Mouse (Mus musculus): ENCODE results near the gene Slco1a6. TPM values are rescaled to one million over a fixed set of nuclear protein-coding genes. Genes with fewer than 3 reads are reported as not detected.
"Not testable (repeated sequence)": the region's sequence is repeated elsewhere in the genome, so short reads cannot be mapped to it uniquely, and the experiment has no call there.

Gene Slco1a6
- total RNA-seq (2021): under 1 TPM in 1 of 2 experiments, not detected in 1; 0.67 TPM

DNA sequence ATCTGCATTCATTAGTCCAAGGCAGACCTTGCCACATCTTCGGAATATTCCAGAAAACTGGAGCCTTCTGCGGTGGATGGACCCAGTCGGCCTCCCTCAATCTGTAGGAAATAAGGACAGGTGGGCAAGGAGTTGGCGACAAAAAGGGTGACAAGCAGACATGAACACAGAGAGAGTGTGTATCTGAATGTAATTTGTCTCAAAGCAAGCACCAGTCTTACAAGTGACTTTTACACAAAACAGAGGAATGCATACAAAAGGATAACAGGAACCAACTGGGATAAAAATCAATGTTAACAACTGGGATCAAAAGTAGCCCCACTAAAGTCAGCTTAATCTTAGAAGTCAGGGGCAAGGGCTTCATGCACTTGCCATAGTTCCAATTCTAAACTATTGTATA, at the start of gene Slco1a6:
Gene Slco1a6 (minus strand): TSS at position 101 of the 400 bp plus-strand sequence.
- intact Hi-C loops (cut with DNase I): no loop called here
- DNase-seq: no peak

DNA sequence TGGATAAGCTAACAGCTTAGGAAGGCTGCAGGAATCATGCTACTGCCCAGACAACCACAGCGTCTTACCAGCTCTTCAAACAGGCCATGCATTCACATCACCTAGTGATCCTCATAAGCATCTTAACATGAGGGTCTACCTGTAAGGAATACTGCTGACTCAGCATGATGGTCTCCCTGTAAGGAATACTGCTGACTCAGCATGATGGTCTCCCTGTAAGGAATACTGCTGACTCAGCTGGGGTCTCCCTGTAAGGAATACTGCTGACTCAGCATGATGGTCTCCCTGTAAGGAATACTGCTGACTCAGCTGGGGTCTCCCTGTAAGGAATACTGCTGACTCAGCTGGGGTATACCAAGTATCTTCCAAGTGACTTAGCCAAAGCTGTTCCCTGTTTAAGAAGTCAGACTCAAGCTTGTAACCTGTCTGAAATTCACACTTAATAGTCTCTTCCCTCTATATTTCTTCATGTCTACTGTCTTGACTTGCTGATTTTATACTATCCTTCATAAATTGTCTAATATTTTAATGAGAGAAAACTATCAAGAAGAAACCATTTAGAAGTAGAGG, 42.5 kb upstream of the Slco1a6 start:
- intact Hi-C loops (cut with DNase I); DNase-seq: not testable (repeated sequence)

DNA sequence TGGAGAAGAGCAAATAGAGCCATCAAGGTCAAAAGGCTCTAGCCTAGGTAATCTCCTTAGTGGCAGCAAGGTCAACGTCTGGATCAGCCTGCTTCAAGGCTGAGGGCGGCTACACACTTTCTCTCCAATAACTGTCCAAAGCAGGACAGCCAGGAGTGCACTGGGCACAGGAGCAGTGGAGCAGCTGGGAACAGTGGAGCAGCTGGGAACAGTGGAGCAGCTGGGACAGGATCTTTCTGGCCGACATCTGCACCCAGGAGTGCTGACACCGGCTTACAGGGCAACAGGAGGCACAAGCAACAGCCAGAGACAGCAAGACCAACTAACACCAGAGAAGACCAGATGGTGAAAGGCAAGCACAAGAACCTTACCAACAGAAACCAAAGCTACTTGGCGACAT, 36.7 kb upstream of the Slco1a6 start:
- intact Hi-C loops (cut with DNase I): no loop called here

DNA sequence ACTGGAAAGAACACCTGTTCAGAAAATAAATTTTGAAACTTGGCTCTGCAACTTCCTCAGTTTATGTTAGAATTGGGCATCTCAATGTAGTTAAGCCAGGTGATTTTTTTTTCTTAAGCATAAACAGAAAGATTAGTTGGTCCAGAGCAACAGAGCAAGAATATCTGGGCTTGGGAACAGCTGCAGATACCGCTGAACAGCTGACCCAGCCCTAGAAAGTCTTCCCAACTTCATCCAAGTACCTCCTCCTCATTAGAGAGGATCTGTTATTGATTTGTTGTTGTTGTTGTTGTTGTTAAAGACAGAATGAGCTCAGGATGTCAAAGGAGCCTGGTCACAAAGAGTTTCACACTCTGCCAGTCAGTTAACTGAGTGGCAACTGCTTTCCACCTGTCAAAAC, 31.1 kb upstream of the Slco1a6 start:
- intact Hi-C loops (cut with DNase I): no loop called here
- no peak for DNase-seq

More for the DNA sequence above, 36.7 kb upstream of the Slco1a6 start:
- no peak for DNase-seq

DNA sequence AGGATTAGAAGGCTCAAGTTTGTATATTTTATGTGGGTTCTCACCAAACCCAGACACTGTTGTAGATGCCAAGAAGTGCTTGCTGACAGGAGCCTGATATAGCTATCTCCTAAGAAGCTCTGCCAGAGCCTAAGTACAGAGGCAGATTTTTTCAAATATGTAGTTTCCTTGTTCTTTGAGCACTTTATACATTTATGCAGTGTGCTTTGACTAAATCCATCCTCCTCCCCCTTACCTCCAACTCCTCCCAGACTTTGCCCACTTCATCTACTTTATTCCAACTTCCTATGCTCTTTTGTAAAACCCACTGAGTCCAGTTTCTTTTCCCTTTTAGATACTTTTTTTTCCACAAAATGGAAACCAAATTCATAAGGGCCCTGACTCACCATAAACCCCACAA, 11.8 kb upstream of the Slco1a6 start:
- intact Hi-C loops (cut with DNase I): no loop called here
- no peak for DNase-seq

DNA sequence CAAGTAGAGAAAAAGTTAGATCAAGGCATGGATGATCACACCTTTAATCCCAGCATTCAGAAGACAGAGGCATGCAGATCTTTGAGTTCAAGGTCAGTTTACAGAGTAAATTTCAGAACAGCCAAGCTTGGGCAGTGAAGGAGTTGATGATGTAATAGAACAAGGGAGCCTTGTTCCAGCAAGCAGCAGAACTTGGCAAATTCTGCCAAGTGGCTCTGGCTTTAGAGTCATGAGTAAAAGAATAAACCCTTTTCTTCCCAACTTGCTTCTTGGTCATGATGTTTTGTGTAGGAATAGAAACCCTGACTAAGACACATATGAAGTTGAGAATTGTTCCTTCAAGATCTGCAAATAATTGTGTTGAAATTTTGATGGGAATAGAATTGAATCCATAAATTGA, 3.5 kb upstream of the Slco1a6 start:
- intact Hi-C loops (cut with DNase I): no loop called here
- DNase-seq: no peak

DNA sequence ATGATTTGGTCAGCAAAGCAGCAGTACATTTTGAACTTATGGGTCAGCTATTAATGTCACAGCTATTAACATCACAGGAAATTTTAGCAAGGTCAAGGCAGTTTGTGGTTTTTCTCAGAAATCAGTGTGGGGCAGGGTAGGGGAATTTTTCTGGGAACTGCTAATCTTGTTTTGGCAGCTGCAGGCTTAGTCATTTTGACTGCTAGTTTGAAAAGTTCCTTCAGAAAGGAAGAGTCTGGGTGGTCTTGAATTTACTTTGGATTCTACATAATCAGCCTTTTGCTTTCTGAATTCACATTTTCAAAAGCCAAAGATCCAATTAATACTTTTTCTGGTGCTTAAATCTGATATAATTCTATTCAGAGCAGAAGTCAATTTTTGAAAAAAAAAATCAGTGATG, 1.4 kb upstream of the Slco1a6 start:
- no peak for DNase-seq
- intact Hi-C loops (cut with DNase I): no loop called here

DNA sequence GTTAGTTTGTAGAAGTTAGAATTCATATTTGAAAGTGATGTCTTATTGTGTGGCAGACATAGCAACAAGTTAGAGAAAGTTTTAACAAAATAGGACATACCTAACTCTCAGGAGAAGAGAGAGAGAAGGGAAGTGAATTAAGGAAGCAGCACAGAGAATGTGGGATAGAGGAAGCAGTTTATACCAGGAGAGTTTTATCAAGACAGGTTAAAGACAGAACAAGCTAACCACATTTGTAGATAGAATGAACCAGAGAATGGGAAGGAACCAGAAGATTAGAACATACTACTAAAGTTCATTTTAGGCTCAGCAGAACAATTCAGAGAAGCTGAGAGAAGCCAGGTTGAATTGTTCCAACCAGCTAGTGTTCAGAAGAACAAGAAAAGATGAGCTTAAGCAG, 7.8 kb downstream of the Slco1a6 start:
- DNase-seq: no peak
- intact Hi-C loops (cut with DNase I): no loop called here

DNA sequence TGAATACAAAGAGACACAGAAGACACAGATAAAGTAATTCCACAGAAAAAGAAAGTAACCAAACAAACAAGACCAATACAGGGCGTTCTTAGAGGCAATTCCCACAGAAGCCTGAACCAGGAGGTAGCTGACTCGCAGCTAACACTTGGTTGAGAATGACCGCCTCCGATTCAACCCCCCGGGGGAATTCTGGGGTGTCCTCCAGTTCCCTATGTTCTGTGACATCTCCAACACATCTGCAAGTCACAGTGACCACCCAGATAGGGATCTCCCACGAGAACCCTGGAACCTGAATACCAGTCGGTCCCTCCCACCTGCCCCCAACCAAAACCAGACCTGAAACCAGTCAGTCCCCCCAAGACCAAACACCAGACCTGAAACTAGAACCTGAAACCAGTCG, 14.1 kb downstream of the Slco1a6 start:
- intact Hi-C loops (cut with DNase I): no loop called here
- DNase-seq: no peak

DNA sequence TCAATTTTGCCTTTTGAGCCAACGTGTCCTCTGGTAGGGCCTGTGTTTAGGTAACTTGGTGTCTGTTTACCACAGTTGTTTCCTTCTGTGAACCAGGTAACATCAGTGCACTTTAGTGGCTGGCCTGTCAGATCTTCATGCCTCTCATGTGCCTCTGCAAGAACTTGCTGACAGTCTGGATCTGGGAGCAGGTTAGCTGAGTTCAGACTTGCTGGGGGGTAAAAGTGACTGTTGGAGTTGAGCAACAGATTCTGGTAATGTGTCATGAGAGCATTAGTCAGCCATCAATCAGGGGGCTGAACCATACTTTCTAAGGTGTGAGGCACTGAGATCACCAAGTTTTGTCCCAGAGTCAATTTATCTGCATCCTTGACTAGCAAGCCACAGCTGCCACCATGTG, 16.4 kb downstream of the Slco1a6 start:
- intact Hi-C loops (cut with DNase I): no loop called here

DNA sequence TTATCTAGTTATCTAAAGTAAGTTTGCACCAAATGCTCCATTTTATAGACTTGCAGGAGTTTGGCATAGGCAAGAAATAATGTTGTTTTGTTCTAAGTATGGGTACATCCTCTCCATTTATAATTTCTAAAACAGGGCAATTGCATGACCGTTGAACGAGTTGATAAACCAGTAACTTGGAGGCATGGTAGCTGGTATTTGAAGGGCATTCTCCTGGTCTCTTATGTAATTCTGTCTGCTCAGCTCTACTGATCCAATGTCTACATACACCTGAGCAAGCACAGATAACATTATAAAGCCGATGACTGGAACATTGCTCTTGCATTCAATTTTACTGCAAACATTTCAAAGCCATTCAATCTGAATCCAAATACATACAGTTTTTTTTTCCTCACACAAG, 20.9 kb downstream of the Slco1a6 start:
- intact Hi-C loops (cut with DNase I): no loop called here
- DNase-seq: no peak

More for the DNA sequence above, 16.4 kb downstream of the Slco1a6 start:
- no peak for DNase-seq

DNA sequence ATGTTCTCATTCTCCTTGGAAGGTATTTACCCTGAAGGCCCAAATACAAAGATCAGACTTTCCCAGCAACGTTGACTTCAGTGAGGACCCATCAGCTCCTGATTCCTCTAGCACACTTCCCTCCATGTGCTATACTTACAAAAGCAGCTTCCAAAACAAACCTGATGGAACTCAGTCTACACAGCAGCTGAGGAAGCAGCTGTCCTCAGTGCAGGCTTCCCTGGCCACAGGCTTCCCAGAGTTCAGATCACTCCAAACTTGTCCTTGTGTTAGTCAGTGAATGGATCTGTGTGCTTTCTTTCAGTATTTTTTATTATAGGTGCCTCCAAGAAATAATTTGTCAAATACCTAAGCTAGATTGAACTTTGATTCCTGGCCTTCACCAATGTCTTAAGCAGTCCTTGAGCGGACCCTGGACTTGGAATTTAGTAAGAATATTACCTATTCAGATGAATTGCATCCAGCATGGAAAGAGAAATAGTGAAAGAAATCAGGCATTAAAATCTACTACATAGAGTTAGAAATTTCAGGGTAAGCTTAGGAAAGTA, 22.4 kb downstream of the Slco1a6 start:
- DNase-seq: no peak
- intact Hi-C loops (cut with DNase I): no loop called here

DNA sequence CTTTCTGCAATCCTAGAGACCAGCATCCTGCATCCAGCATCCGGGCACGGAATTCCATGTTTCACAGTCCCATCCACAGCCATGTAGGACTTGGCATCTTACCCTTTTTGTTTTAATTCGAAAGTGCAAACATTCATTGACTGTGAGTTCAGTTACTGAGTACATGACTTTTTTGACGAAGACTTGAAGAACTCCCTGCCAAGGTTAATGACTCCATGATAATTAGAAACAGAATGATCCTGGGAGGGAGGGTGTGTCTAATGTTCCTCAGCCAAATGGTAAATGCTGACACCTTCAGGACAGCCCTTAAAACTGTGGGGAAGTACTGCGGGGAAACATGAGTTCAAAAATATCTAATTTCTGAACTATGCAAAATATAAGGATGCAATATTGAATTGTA, 44.9 kb downstream of the Slco1a6 start:
- intact Hi-C loops (cut with DNase I): no loop called here
- DNase-seq: no peak

DNA sequence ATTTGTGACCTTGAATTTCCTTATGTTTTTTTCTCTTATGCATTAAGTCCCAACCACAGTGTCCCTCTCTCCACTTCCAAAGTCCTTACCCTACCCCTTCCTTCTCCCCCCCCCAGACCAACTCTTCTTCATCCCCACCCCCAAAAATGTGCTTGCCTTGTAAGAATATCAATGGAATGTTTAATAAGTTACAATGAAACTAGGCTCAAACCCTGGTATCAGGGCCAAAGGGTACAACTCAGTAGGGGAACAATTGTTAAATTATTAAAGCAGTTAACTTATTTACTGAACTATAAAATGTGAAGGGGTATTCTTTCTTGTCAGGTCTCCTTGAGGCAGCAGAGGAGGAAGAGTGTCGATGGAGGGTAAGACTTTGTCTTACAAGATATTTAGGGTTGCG, 47.1 kb downstream of the Slco1a6 start:
- intact Hi-C loops (cut with DNase I): no loop called here
- no peak for DNase-seq

DNA sequence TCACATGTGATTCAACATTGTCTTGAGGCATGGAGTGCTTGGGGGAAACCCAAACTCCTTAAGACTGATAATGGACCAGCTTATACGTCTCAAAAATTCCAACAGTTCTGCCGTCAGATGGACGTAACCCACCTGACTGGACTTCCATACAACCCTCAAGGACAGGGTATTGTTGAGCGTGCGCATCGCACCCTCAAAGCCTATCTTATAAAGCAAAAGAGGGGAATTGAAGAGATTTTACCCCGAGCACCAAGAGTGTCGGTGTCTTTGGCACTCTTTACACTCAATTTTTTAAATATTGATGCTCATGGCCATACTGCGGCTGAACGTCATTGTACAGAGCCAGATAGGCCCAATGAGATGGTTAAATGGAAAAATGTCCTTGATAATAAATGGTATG, 54.2 kb downstream of the Slco1a6 start:
- DNase-seq: peak; percentile 2 to 8
- intact Hi-C loops (cut with DNase I): not testable (repeated sequence)

DNA sequence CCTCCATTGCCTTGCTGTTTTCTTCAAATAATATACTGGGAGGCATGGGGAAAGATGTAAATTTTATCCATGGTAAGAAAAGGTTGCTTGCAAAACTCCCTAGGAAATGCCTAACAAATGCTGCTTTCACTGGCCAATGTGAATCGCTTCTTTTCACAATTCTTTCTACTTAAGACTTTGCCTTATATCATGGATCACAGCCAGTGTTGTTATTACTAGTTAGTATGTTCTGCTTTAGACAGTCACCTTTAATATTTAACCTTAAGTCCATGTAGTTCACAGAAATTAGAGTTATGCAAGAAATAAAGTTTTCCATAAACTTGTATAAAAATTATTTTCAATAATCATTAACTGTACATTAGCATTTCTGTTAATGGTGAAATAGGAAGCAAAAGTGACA, 60.0 kb downstream of the Slco1a6 start:
- intact Hi-C loops (cut with DNase I): no loop called here
- no peak for DNase-seq

DNA sequence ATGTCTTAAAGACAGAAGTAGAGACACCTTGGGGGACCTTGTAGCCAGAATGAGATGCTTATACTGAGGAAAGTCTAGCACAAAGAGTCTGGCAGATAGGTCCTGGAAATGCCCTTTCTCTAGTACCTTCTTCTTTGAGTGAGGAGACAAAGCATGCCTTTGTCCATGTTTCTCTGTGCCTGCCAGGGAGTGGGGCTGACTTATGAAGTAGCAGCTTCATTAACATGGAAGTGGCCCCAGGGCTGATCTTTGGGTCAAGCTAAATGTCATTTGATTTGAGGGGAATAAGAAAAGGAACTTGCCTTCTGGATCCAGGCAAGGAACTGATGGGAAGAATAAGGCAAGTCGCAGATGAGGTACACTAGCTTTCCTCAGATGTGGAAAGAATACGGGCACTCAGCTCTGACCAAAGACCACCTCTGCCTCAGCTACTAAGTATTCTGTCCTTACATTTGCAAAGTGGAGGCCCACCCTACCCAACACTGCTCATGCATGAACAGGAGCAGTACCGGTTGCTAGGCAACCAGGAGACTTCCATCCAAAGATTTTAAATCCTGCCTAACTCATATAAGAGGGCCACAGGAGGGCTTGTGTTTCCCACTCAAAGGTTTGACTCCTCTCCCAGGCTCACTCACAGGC, 96.5 kb downstream of the Slco1a6 start:
- intact Hi-C loops (cut with DNase I): no loop called here
- DNase-seq: no peak

DNA sequence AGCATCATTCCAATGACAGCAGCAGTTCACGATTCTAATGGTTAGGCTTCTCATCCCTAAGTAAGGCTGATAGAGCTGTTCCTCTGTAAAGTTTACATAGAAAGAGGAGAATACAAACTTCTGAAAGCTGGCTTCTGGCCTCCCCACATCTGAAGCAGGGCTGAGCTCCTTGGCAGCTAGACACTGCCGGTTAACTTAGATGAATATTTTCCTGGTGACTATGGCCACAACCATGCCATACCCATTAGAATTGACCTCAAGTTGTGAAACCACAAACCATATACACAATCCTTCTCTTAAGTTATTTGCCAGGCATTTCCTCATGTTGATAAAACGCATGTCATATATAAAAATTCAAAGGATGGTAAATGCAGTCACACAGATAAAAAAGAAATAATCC, 117.2 kb downstream of the Slco1a6 start:
- intact Hi-C loops (cut with DNase I): no loop called here
- no peak for DNase-seq

DNA sequence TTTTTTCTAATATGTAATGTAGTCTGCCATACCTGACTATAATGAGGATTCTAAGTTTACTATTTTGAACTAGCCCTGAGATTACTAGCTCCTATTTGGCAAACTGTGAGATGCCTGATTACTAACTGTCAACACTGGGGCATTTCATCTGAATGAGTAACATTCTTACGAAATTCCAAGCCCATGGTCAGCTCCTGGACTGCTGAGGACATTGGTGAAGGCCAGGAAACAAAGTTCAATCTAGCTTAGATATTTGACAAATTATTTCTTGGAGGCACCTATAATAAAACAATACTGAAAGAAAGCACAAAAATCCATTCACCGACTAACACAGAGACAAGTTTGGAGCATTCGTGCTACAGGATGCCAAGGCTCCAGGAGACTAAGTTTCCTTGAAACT, 150.0 kb downstream of the Slco1a6 start:
- DNase-seq; intact Hi-C loops (cut with DNase I): not testable (repeated sequence)

DNA sequence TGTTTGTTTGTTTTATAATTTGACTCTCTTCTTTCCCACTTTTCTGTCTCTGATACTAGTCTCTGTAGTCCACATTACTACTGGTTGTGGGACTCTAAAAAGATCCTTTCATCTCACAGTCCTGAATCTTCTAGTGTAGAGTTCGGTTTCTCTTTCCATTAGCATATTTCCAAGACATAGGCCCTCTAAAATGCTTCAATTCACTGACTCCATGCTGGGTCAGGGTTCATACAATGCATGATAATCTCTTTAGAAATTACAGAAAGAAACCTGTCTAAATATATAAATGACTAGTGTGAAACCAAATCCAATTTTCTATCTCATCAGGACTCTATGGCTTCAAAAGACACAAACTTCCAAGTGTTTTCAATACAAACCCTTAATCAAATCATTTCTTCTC, 160.6 kb downstream of the Slco1a6 start:
- intact Hi-C loops (cut with DNase I): no loop called here
- DNase-seq: no peak

DNA sequence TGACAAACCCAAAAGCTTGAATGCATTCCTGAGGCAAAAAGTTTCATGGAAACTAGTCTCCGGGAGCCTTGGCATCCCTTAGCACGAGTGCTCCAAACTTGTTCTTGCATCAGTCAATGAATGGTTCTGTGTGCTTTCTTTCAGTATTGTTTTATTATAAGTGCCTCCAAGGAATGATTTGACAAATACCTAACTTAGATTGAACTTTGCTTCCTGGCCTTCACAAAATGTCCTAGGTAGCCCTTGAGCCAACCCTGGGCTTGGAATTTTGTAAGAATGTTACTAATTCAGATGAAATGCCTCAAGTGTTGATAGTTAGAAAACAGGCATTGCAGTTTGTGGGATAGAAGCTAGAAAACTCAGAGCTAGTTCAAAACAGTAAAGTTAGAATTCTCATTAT, 162.6 kb downstream of the Slco1a6 start:
- intact Hi-C loops (cut with DNase I): no loop called here
- DNase-seq: no peak

DNA sequence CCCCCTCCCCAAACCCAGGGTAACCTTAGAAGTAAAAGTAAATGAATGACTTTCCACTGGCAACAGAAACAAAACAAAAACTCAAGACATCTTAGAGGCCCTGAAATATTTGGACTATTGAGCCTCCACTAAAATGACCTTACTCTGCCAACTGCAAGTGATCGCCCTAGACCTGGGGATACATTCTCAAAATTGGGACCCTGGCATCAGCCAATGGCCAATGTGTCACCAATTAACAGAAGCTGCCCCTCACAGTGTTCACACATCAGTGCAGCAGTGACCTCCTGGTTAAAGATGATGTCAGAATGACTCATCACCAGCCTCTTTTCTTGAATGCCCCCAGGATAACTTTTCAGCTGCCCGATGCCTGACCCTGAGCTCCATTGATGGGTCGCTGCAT, 166.4 kb downstream of the Slco1a6 start:
- intact Hi-C loops (cut with DNase I): loop anchor here (5.0 kb wide), 1 partner anchor 555 kb away; no protein-coding TSS in a partner anchor
- no peak for DNase-seq
